Mouse (Mus musculus) testis, adult 2 months (tissue): ENCODE measurements around the gene Vstm2b.

ENCODE experiments used
- CTCF ChIP-seq: fragments of 200-500 bp; IDR thresholded peaks from 2 replicates; pipeline ENCODE4 v1.5.1; 2012; ENCODE audit warnings: low read depth, mild to moderate bottlenecking, inconsistent platforms, low read length, moderate library complexity; ENCODE audit not compliant: control insufficient read depth, insufficient read depth, insufficient replicate concordance
- POLR2A ChIP-seq: fragments of 200-500 bp; IDR thresholded peaks from 2 replicates; pipeline ENCODE4 v1.6.1; 2012; ENCODE audit warnings: low read depth, mild to moderate bottlenecking, inconsistent platforms, low read length, moderate library complexity; ENCODE audit not compliant: control insufficient read depth

DNA sequence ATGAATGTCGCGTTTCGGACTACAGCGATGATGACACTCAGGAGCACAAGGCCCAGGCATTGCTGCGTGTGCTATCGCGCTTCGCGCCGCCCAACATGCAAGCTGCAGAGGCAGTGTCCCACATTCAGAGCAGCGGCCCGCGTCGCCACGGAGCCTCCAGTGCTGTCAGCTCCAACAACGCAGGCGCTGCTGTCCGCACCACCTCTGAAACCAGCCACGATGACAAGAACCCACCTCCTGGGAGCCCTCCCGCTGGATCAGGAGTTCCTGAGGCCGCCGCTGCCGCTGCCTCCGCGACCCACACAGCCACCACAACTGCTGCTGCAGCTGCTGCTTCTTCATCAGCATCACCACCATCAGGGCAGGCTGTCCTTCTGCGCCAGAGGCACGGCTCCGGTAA is 4.4 kb downstream of the Vstm2b start:
- no peak for TF ChIP-seq CTCF
- no peak for TF ChIP-seq POLR2A
